Mouse (Mus musculus): Measurements from ENCODE around the gene Ctbp2.
A peak's percentile ranks its signal among the peaks of the same experiment; 100 is the strongest.
"Not testable (repeated sequence)": the region's sequence is repeated elsewhere in the genome, so short reads cannot be mapped to it uniquely, and the experiment has no call there.

The Ctbp2 gene

GRCm38 (mm10) chr7:133120221-133120751 lies 3.9 kb downstream of the Ctbp2 start:
- DNase-seq (ENCODE audit: low spot score in 2 of 2) = no peak

- no peak for DNase-seq (ENCODE audit: low spot score in 2 of 2)
Observed at GRCm38 (mm10) chr7:133117815-133118214, 6.3 kb downstream of the Ctbp2 start.

- DNase-seq (ENCODE audit: low spot score in 2 of 2) = no peak
Observed at GRCm38 (mm10) chr7:133116542-133116941, 7.6 kb downstream of the Ctbp2 start.

GRCm38 (mm10) chr7:133115886-133116285 lies 8.3 kb downstream of the Ctbp2 start:
- no peak for DNase-seq (ENCODE audit: low spot score in 2 of 2)

- peak; percentile 42 to 72 for DNase-seq (ENCODE audit: low spot score in 2 of 2)
Observed at GRCm38 (mm10) chr7:133114847-133115470, 9.2 kb downstream of the Ctbp2 start.

- no peak for DNase-seq (ENCODE audit: low spot score in 2 of 2)
Observed at GRCm38 (mm10) chr7:133113185-133113895, 10.8 kb downstream of the Ctbp2 start.

GRCm38 (mm10) chr7:133112351-133112831 lies 11.8 kb downstream of the Ctbp2 start:
- DNase-seq (ENCODE audit: low spot score in 2 of 2) = no peak

GRCm38 (mm10) chr7:133109442-133109841 lies 14.7 kb downstream of the Ctbp2 start:
- DNase-seq (ENCODE audit: low spot score in 2 of 2) = no peak

- DNase-seq (ENCODE audit: low spot score in 2 of 2) = no peak
Observed at GRCm38 (mm10) chr7:133108695-133109094, 15.5 kb downstream of the Ctbp2 start.

GRCm38 (mm10) chr7:133102578-133102977 lies 21.6 kb downstream of the Ctbp2 start:
- DNase-seq (ENCODE audit: low spot score in 2 of 2) = no peak

- DNase-seq (ENCODE audit: low spot score in 2 of 2) = no peak
Observed at GRCm38 (mm10) chr7:133101070-133101469, 23.1 kb downstream of the Ctbp2 start.

- no peak for DNase-seq (ENCODE audit: low spot score in 2 of 2)
Observed at GRCm38 (mm10) chr7:133100178-133100577, 24.0 kb downstream of the Ctbp2 start.

- DNase-seq (ENCODE audit: low spot score in 2 of 2) = no peak
Observed at GRCm38 (mm10) chr7:133099266-133099665, 24.9 kb downstream of the Ctbp2 start.

- no peak for DNase-seq (ENCODE audit: low spot score in 2 of 2)
Observed at GRCm38 (mm10) chr7:133098118-133098793, 25.9 kb downstream of the Ctbp2 start.

- DNase-seq (ENCODE audit: low spot score in 2 of 2) = not testable (repeated sequence)
Observed at GRCm38 (mm10) chr7:133095610-133096009, 28.5 kb downstream of the Ctbp2 start.

- no peak for DNase-seq (ENCODE audit: low spot score in 2 of 2)
Observed at GRCm38 (mm10) chr7:133094711-133095495, 29.3 kb downstream of the Ctbp2 start.

GRCm38 (mm10) chr7:133094161-133094560 lies 30.0 kb downstream of the Ctbp2 start:
- no peak for DNase-seq (ENCODE audit: low spot score in 2 of 2)

- no peak for DNase-seq (ENCODE audit: low spot score in 2 of 2)
Observed at GRCm38 (mm10) chr7:133093731-133094130, 30.4 kb downstream of the Ctbp2 start.

GRCm38 (mm10) chr7:133090641-133091040 lies 33.5 kb downstream of the Ctbp2 start:
- DNase-seq (ENCODE audit: low spot score in 2 of 2) = no peak

GRCm38 (mm10) chr7:133089621-133090260 lies 34.4 kb downstream of the Ctbp2 start:
- no peak for DNase-seq (ENCODE audit: low spot score in 2 of 2)

- DNase-seq (ENCODE audit: low spot score in 2 of 2) = no peak
Observed at GRCm38 (mm10) chr7:133088830-133089261, 35.3 kb downstream of the Ctbp2 start.
